Mouse (Mus musculus) embryonic facial prominence, embryonic 14.5 days (tissue): ENCODE data around the gene Ercc5. TPM values are rescaled to one million over a fixed set of nuclear protein-coding genes. Genes with fewer than 3 reads are reported as not detected.

Experiments used
- ATAC-seq: fragments of 200-750 bp; cut with Nextera tagmentation; 2 replicates; pipeline ENCODE4 v1.8.0; 2017; ENCODE audit warnings: low read depth, moderate number of reproducible peaks, moderate TSS enrichment
- DNase-seq: peaks from one replicate; pipeline ENCODE4 v3.0.0-alpha.2; 2015; ENCODE audit warnings: low spot score
- H3K27ac ChIP-seq: fragments of 300-500 bp; sonication (generic); replicated peaks from 2 replicates; pipeline ENCODE4 v1.5.1; 2014; ENCODE audit warnings: low read depth, mild to moderate bottlenecking, low read length, moderate library complexity
- H3K27me3 ChIP-seq: fragments of 300-500 bp; sonication (generic); replicated peaks from 2 replicates; pipeline ENCODE4 v1.6.1; 2014; ENCODE audit warnings: low read length; ENCODE audit not compliant: control insufficient read depth, insufficient read depth
- H3K36me3 ChIP-seq: fragments of 300-500 bp; sonication (generic); 2 replicates; pipeline ENCODE4 v1.6.1; 2014; ENCODE audit warnings: low read length, mixed read lengths; ENCODE audit not compliant: control insufficient read depth, insufficient read depth
- H3K4me1 ChIP-seq: fragments of 300-500 bp; sonication (generic); 2 replicates; pipeline ENCODE4 v1.6.1; 2014; ENCODE audit warnings: antibody characterized with exemption, low read length; ENCODE audit not compliant: control insufficient read depth, insufficient read depth
- H3K4me2 ChIP-seq: fragments of 300-500 bp; sonication (generic); 2 replicates; pipeline ENCODE4 v1.6.1; 2014; ENCODE audit warnings: low read depth, mild to moderate bottlenecking, low read length, moderate library complexity, mixed read lengths
- H3K4me3 ChIP-seq: fragments of 300-500 bp; sonication (generic); 2 replicates; pipeline ENCODE4 v1.5.1; 2014; ENCODE audit warnings: low read depth, mild to moderate bottlenecking, low read length
- H3K9ac ChIP-seq: fragments of 300-500 bp; sonication (generic); 2 replicates; pipeline ENCODE4 v1.6.1; 2014; ENCODE audit warnings: low read depth, mild to moderate bottlenecking, low read length, moderate library complexity, mixed read lengths
- H3K9me3 ChIP-seq: fragments of 300-500 bp; sonication (generic); 2 replicates; pipeline ENCODE4 v1.6.1; 2016; ENCODE audit warnings: low read length; ENCODE audit not compliant: control insufficient read depth
- WGBS: fragments of 180-500 bp; shearing (Covaris S2); extraction: QIAGEN DNeasy Blood & Tissue Kit; methylation state at CpG from one replicate; pipeline ENCODE4 v1.1.7; 2014; 5-methylcytosine and 5-hydroxymethylcytosine counted together
- polyA plus RNA-seq: library from polyadenylated mRNA; unstranded; fragments of >200 nt; fragmentation: Nextera tagmentation; extraction: Ambion mirVana; gene quantifications from 2 replicates; pipeline ENCODE4 v1.2.1, GENCODE M21; 2014

Ercc5 gene
- polyA plus RNA-seq, 1 experiment from 2014 or later, result 22.4 TPM

GRCm38 (mm10) chr1:44120074-44120406 is 27.5 kb upstream of the Ercc5 start:
- WGBS, result 2% methylated on average over 6 of the region's 6 CpGs
- H3K27ac ChIP-seq, result peak overlapping the region; percentile 95
- H3K9ac ChIP-seq, result peak overlapping the region; percentile 84
- peak overlapping the region; percentile 85 for H3K4me2 ChIP-seq
- no peak for DNase-seq
- peaks cover 10% of the 10 kb centered on the region for H3K4me1 ChIP-seq
- peak overlapping the region; percentile 72 for H3K4me3 ChIP-seq
- no peaks in the 10 kb centered on the region for H3K9me3 ChIP-seq
- H3K36me3 ChIP-seq, result peaks cover 18% of the 10 kb centered on the region
- no peaks in the 10 kb centered on the region for H3K27me3 ChIP-seq
- peak; percentile 0; the same call in 1 of the 2 replicates for ATAC-seq

GRCm38 (mm10) chr1:44122256-44122655 is 25.3 kb upstream of the Ercc5 start:
- H3K27ac ChIP-seq, result no peak overlapping the region
- peaks cover 10% of the 10 kb centered on the region for H3K4me1 ChIP-seq
- ATAC-seq (no peak), DNase-seq (no peak)
- H3K9me3 ChIP-seq, result no peaks in the 10 kb centered on the region
- peaks cover 16% of the 10 kb centered on the region; the same call in 1 of the 2 replicates for H3K36me3 ChIP-seq
- H3K27me3 ChIP-seq, result no peaks in the 10 kb centered on the region
- no peak overlapping the region for H3K4me2 ChIP-seq
- H3K9ac ChIP-seq, result no peak overlapping the region
- H3K4me3 ChIP-seq, result no peak overlapping the region
- 78% methylated on average over 3 of the region's 3 CpGs for WGBS

- no peak for ATAC-seq
- Histone ChIP-seq H3K27ac (no peak overlapping the region), H3K27me3 (no peaks in the 10 kb centered on the region), H3K4me2 (no peak overlapping the region), H3K4me3 (no peak overlapping the region), H3K4me1 (peaks cover 7% of the 10 kb centered on the region), H3K9me3 (no peaks in the 10 kb centered on the region), H3K9ac (no peak overlapping the region), H3K36me3 (peaks cover 45% of the 10 kb centered on the region)
- WGBS, result 95% methylated on average over 4 of the region's 4 CpGs
- no peak for DNase-seq
Observed at GRCm38 (mm10) chr1:44125590-44125989, 22.0 kb upstream of the Ercc5 start.

- ATAC-seq (no peak), DNase-seq (no peak)
- no peak overlapping the region for H3K27ac ChIP-seq
- no peaks in the 10 kb centered on the region for H3K27me3 ChIP-seq
- peaks cover 60% of the 10 kb centered on the region for H3K36me3 ChIP-seq
- no peaks in the 10 kb centered on the region for H3K4me1 ChIP-seq
- WGBS, result 87% methylated on average over 4 of the region's 4 CpGs
- no peak overlapping the region for H3K9ac ChIP-seq
- H3K4me2 ChIP-seq, result no peak overlapping the region
- H3K4me3 ChIP-seq, result no peak overlapping the region
- H3K9me3 ChIP-seq, result no peaks in the 10 kb centered on the region
Observed at GRCm38 (mm10) chr1:44129929-44130581, 17.5 kb upstream of the Ercc5 start.

GRCm38 (mm10) chr1:44140232-44140631 is 7.3 kb upstream of the Ercc5 start:
- no peak overlapping the region for H3K9ac ChIP-seq
- DNase-seq, result no peak
- H3K27me3 ChIP-seq, result no peaks in the 10 kb centered on the region
- no peak overlapping the region for H3K27ac ChIP-seq
- no peak overlapping the region for H3K4me3 ChIP-seq
- no peak overlapping the region for H3K4me2 ChIP-seq
- peaks cover 63% of the 10 kb centered on the region for H3K36me3 ChIP-seq
- no peak for ATAC-seq
- no peaks in the 10 kb centered on the region for H3K4me1 ChIP-seq
- H3K9me3 ChIP-seq, result no peaks in the 10 kb centered on the region
- 89% methylated on average over 4 of the region's 4 CpGs for WGBS

GRCm38 (mm10) chr1:44142747-44143146 is 4.8 kb upstream of the Ercc5 start:
- no peak for DNase-seq
- 90% methylated on average over 5 of the region's 5 CpGs for WGBS
- Histone ChIP-seq H3K36me3 (peaks cover 49% of the 10 kb centered on the region), H3K9ac (no peak overlapping the region), H3K27me3 (no peaks in the 10 kb centered on the region), H3K4me3 (no peak overlapping the region), H3K9me3 (no peaks in the 10 kb centered on the region), H3K4me2 (no peak overlapping the region), H3K27ac (no peak overlapping the region), H3K4me1 (no peaks in the 10 kb centered on the region)
- ATAC-seq, result no peak

- DNase-seq (no peak), ATAC-seq (no peak)
- H3K9ac ChIP-seq, result peak overlapping the region; percentile 96
- H3K27me3 ChIP-seq, result no peaks in the 10 kb centered on the region
- H3K36me3 ChIP-seq, result no peaks in the 10 kb centered on the region
- WGBS, result 29% methylated on average over 6 of the region's 6 CpGs
- H3K4me3 ChIP-seq, result peak overlapping the region; percentile 96
- peaks cover 7% of the 10 kb centered on the region; the same call in 1 of the 2 replicates for H3K4me1 ChIP-seq
- H3K27ac ChIP-seq, result peak overlapping the region; percentile 99
- no peaks in the 10 kb centered on the region for H3K9me3 ChIP-seq
- H3K4me2 ChIP-seq, result peak overlapping the region; percentile 66
Observed at GRCm38 (mm10) chr1:44148706-44149105, 1.2 kb downstream of the Ercc5 start.

GRCm38 (mm10) chr1:44155287-44155686 is 7.7 kb downstream of the Ercc5 start:
- no peak for ATAC-seq
- Histone ChIP-seq H3K27me3 (no peaks in the 10 kb centered on the region), H3K36me3 (peaks cover 33% of the 10 kb centered on the region), H3K9ac (no peak overlapping the region), H3K4me3 (no peak overlapping the region), H3K4me2 (no peak overlapping the region), H3K4me1 (no peaks in the 10 kb centered on the region), H3K27ac (no peak overlapping the region), H3K9me3 (no peaks in the 10 kb centered on the region)
- WGBS, result 95% methylated on average over 4 of the region's 4 CpGs
- peak; percentile 30 for DNase-seq

GRCm38 (mm10) chr1:44158317-44158716 is 10.8 kb downstream of the Ercc5 start:
- Histone ChIP-seq H3K4me3 (no peak overlapping the region), H3K4me1 (no peaks in the 10 kb centered on the region), H3K4me2 (no peak overlapping the region), H3K36me3 (peaks cover 61% of the 10 kb centered on the region), H3K9ac (no peak overlapping the region), H3K27me3 (no peaks in the 10 kb centered on the region), H3K27ac (no peak overlapping the region), H3K9me3 (no peaks in the 10 kb centered on the region)
- ATAC-seq (no peak), DNase-seq (no peak)
- 95% methylated on average over 6 of the region's 6 CpGs for WGBS
